Comparison of ENCODE assay signal across 8 mouse cellular contexts in genomic region chr7:139248615-139249405, GRCm38 (mm10). TPM values are rescaled to one million over a fixed set of nuclear protein-coding genes. Genes with fewer than 3 reads are reported as not detected.
A peak's percentile ranks its signal among the peaks of the same experiment; 100 is the strongest.
DNase-seq lines count a peak whose midpoint lies in the region; ATAC-seq and TF ChIP-seq lines count a peak whose summit lies in the region.

No protein-coding gene starts in this region.

- no peaks in the 10 kb centered on the region for H3K27me3 ChIP-seq in heart, embryonic 10.5 days (ENCODE audit: insufficient read depth, poor library complexity, severe bottlenecking)
- peaks cover 14% of the 10 kb centered on the region for H3K27me3 ChIP-seq in limb, embryonic 11.5 days (ENCODE audit: control insufficient read depth, insufficient read depth, low read length)
- H3K27me3 ChIP-seq in myocyte (ENCODE audit: control insufficient read depth, insufficient read depth, insufficient read length), result no peaks in the 10 kb centered on the region

- H3K4me1 ChIP-seq in heart, embryonic 10.5 days, result peaks cover 92% of the 10 kb centered on the region
- H3K4me1 ChIP-seq in limb, embryonic 11.5 days (ENCODE audit: control insufficient read depth, insufficient read depth, low read length), result peaks cover 21% of the 10 kb centered on the region

- peak overlapping the region; percentile 83 for H3K4me3 ChIP-seq in heart, embryonic 10.5 days
- H3K4me3 ChIP-seq in limb, embryonic 11.5 days (ENCODE audit: low read depth, low read length), result peak overlapping the region; percentile 52
- peak overlapping the region; percentile 56 for H3K4me3 ChIP-seq in myocyte

- H3K36me3 ChIP-seq in heart, embryonic 10.5 days, result no peaks in the 10 kb centered on the region
- H3K36me3 ChIP-seq in limb, embryonic 11.5 days (ENCODE audit: control insufficient read depth, insufficient read depth, low read length), result no peaks in the 10 kb centered on the region
- H3K36me3 ChIP-seq in myocyte (ENCODE audit: control insufficient read depth, insufficient read depth), result no peaks in the 10 kb centered on the region

- peak overlapping the region; percentile 82 for H3K9ac ChIP-seq in limb, embryonic 11.5 days (ENCODE audit: low read length)

- peak overlapping the region; percentile 98 for H3K27ac ChIP-seq in heart, embryonic 10.5 days
- H3K27ac ChIP-seq in limb, embryonic 11.5 days (replicated peaks; ENCODE audit: low read depth, low read length), result no peak overlapping the region; the same call in 1 of the 2 replicates

- DNase-seq in heart, embryonic 10.5 days (ENCODE audit: low spot score), result no peak
- no peak for DNase-seq in heart, postnatal 36 days
- peak; percentile 61 for DNase-seq in 3134 (ENCODE audit: extremely low read depth, insufficient read length, low spot score)
- peak; percentile 14 for DNase-seq in forelimb bud, embryonic 11.5 days (ENCODE audit: low read depth, low spot score)
- peak; percentile 52 for DNase-seq in limb, embryonic 11.5 days (ENCODE audit: low spot score)
- DNase-seq in yolk sac, embryonic 10.5 days (ENCODE audit: low spot score), result no peak

- H3K4me2 ChIP-seq in limb, embryonic 11.5 days (ENCODE audit: low read depth, severe bottlenecking), result peak overlapping the region; percentile 97
- H3K4me2 ChIP-seq in myocyte (ENCODE audit: low read depth), result peak overlapping the region; percentile 89

- no peaks in the 10 kb centered on the region for H3K9me3 ChIP-seq in heart, embryonic 10.5 days
- H3K9me3 ChIP-seq in limb, embryonic 11.5 days (ENCODE audit: control insufficient read depth, low read length), result no peaks in the 10 kb centered on the region

- no peak for TF ChIP-seq POLR2A in myocyte (IDR thresholded peaks at IDR 0.05; ENCODE audit: insufficient read length, low read depth)

- peak overlapping the region; percentile 84 for H3ac ChIP-seq in myocyte (ENCODE audit: control insufficient read depth, insufficient read length)

- H3K79me2 ChIP-seq in myocyte (ENCODE audit: control insufficient read depth, insufficient read depth), result peaks cover 9% of the 10 kb centered on the region

- intact Hi-C loops in heart, postnatal 36 days (cut with DNase I), result loop anchor here (2.0 to 5.0 kb wide), 3 partner anchors 24 to 223 kb away; partner anchors contain the start of gene Inpp5a

- 1% methylated on average over 45 of the region's 45 CpGs for WGBS in heart, embryonic 10.5 days
- WGBS in limb, embryonic 11.5 days, result 2% methylated on average over 45 of the region's 45 CpGs

- ATAC-seq in activated CD4-positive, CD25-positive, alpha-beta regulatory T cell, adult 4 months, result peak; percentile 28
- ATAC-seq in limb, embryonic 11.5 days (ENCODE audit: insufficient number of reproducible peaks, low FRiP score, low TSS enrichment, low read depth), result no peak; the same call in 1 of the 2 replicates

TF ChIP-seq in myocyte, 11 proteins besides CTCF, POLR2A, EP300 and RAD21:
- TF ChIP-seq USF1 (IDR thresholded peaks at IDR 0.05; ENCODE audit: low read depth) (no peak), MYOG (IDR thresholded peaks at IDR 0.05; ENCODE audit: control insufficient read depth in 1 of 3, insufficient read depth in 1 of 3, insufficient read length in 2 of 3, low read depth in 2 of 3) (peak in 1 of 3 experiments; percentile 40)

RNA-seq across cellular contexts. Expression of gene Pwwp2b, which starts 0.5 kb away (rescaled TPM):
- polyA plus RNA-seq in heart, embryonic 10.5 days (2016; fragmentation: Nextera tagmentation; extraction: Ambion mirVana), result 10.5 and 11.1 TPM in 2 replicates
- 1 to 10 TPM; 9.5 to 9.7 TPM for total RNA-seq in heart, postnatal 36 days (2021)
- 1 to 10 TPM; 2.3 to 2.9 TPM for polyA plus RNA-seq in activated CD4-positive, CD25-positive, alpha-beta regulatory T cell, adult 4 months (2017; shearing (Covaris generic))
- 5.7 and 6.6 TPM in 2 replicates for polyA plus RNA-seq in limb, embryonic 11.5 days (2014; fragmentation: Nextera tagmentation; extraction: Ambion mirVana)
- polyA plus RNA-seq in myocyte (2012; fragmentation: generic; extraction: Trizol), result 9.6 TPM

RNA-seq across cellular contexts. Expression of gene Stk32c, which starts 35.7 kb away (rescaled TPM):
- not detected in 2 replicates for polyA plus RNA-seq in heart, embryonic 10.5 days (2016; fragmentation: Nextera tagmentation; extraction: Ambion mirVana)
- under 1 TPM; 0.60 to 0.86 TPM for total RNA-seq in heart, postnatal 36 days (2021)
- polyA plus RNA-seq in activated CD4-positive, CD25-positive, alpha-beta regulatory T cell, adult 4 months (2017; shearing (Covaris generic)), result under 1 TPM; 0.42 to 0.46 TPM
- 0.17 TPM in 1 of 2 replicates, not detected in the other for polyA plus RNA-seq in limb, embryonic 11.5 days (2014; fragmentation: Nextera tagmentation; extraction: Ambion mirVana)
- polyA plus RNA-seq in myocyte (2012; fragmentation: generic; extraction: Trizol), result 1.0 TPM

RNA-seq across cellular contexts. Expression of gene Lrrc27, which starts 36.0 kb away (rescaled TPM):
- 4.5 TPM in 2 replicates for polyA plus RNA-seq in heart, embryonic 10.5 days (2016; fragmentation: Nextera tagmentation; extraction: Ambion mirVana)
- total RNA-seq in heart, postnatal 36 days (2021), result 10 to 100 TPM; 17.0 to 22.3 TPM
- polyA plus RNA-seq in activated CD4-positive, CD25-positive, alpha-beta regulatory T cell, adult 4 months (2017; shearing (Covaris generic)), result 1 to 10 TPM; 1.2 to 1.8 TPM
- 3.2 and 4.9 TPM in 2 replicates for polyA plus RNA-seq in limb, embryonic 11.5 days (2014; fragmentation: Nextera tagmentation; extraction: Ambion mirVana)
- polyA plus RNA-seq in myocyte (2012; fragmentation: generic; extraction: Trizol), result 7.9 TPM

Comparison
In these comparisons a context has a peak if more than half of its experiments do, and no peak if none do; other contexts are left out.
1. DNase-seq: peak in 3134 (single experiment), forelimb bud, embryonic 11.5 days (single experiment) and limb, embryonic 11.5 days (single experiment); none in heart, embryonic 10.5 days (single experiment), heart, postnatal 36 days (0 of 2) and yolk sac, embryonic 10.5 days (single experiment).
2. Peak in every context shown above with its lines, with median percentiles within 50 percentile points of each other: H3K4me3 ChIP-seq.